Mouse (Mus musculus): ENCODE results near the gene Cldn9. TPM values are rescaled to one million over a fixed set of nuclear protein-coding genes. Genes with fewer than 3 reads are reported as not detected.
A peak's percentile ranks its signal among the peaks of the same experiment; 100 is the strongest.

Gene Cldn9
- polyA plus RNA-seq, 1 experiment from 2014 or later = 5.8 TPM

GRCm38 (mm10) chr17:23704741-23705140 is 20.9 kb upstream of the Cldn9 start:
- H3K4me2 ChIP-seq = no peak overlapping the region
- peaks cover 24% of the 10 kb centered on the region for H3K27me3 ChIP-seq
- peaks cover 15% of the 10 kb centered on the region for H3K4me1 ChIP-seq
- no peak overlapping the region for H3K9ac ChIP-seq
- H3K27ac ChIP-seq = no peak overlapping the region; the same call in 1 of the 2 replicates
- H3K9me3 ChIP-seq = no peaks in the 10 kb centered on the region
- H3K4me3 ChIP-seq = no peak overlapping the region
- ATAC-seq (ENCODE audit: insufficient number of reproducible peaks, low FRiP score, low TSS enrichment, low read depth) = no peak
- no peaks in the 10 kb centered on the region for H3K36me3 ChIP-seq
- 22% methylated on average over 7 of the region's 7 CpGs for WGBS

- H3K9ac ChIP-seq = no peak overlapping the region
- no peak overlapping the region for H3K4me2 ChIP-seq
- no peaks in the 10 kb centered on the region for H3K9me3 ChIP-seq
- peaks cover 38% of the 10 kb centered on the region for H3K27me3 ChIP-seq
- ATAC-seq (ENCODE audit: insufficient number of reproducible peaks, low FRiP score, low TSS enrichment, low read depth) = no peak
- H3K27ac ChIP-seq = no peak overlapping the region
- WGBS = 86% methylated on average over 9 of the region's 9 CpGs
- peaks cover 21% of the 10 kb centered on the region for H3K4me1 ChIP-seq
- no peak overlapping the region for H3K4me3 ChIP-seq
- no peaks in the 10 kb centered on the region for H3K36me3 ChIP-seq
Measured at GRCm38 (mm10) chr17:23703301-23703700, 19.5 kb upstream of the Cldn9 start.

DNA sequence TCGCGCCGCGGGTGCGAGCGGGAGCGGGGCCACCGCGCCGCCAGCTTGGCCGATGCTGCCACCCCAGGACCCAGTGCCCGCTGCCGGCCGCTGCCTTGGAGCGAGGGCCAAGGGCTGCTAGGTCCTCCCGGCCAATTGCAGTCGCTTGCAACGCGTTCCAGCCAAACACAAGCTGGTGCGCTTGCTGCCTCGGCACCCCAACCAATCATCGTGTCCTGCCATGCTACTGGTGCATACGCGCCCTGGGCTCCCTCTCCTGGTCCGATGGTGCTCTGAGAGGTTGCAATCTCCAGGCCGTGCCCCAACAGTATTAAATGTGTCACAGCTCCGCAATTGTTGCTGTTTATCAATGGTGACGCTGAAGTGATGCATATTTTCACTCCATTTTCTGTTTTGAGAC is 16.3 kb upstream of the Cldn9 start:
- Histone ChIP-seq H3K4me3 (peak overlapping the region; percentile 60), H3K4me2 (peak overlapping the region; percentile 100), H3K27me3 (peaks cover 41% of the 10 kb centered on the region), H3K36me3 (no peaks in the 10 kb centered on the region), H3K4me1 (peaks cover 16% of the 10 kb centered on the region), H3K9me3 (no peaks in the 10 kb centered on the region), H3K27ac (no peak overlapping the region), H3K9ac (peak overlapping the region; percentile 33; the same call in 1 of the 2 replicates)
- under 1% methylated on average over 25 of the region's 28 CpGs for WGBS
- ATAC-seq (ENCODE audit: insufficient number of reproducible peaks, low FRiP score, low TSS enrichment, low read depth) = peak; percentile 85

DNA sequence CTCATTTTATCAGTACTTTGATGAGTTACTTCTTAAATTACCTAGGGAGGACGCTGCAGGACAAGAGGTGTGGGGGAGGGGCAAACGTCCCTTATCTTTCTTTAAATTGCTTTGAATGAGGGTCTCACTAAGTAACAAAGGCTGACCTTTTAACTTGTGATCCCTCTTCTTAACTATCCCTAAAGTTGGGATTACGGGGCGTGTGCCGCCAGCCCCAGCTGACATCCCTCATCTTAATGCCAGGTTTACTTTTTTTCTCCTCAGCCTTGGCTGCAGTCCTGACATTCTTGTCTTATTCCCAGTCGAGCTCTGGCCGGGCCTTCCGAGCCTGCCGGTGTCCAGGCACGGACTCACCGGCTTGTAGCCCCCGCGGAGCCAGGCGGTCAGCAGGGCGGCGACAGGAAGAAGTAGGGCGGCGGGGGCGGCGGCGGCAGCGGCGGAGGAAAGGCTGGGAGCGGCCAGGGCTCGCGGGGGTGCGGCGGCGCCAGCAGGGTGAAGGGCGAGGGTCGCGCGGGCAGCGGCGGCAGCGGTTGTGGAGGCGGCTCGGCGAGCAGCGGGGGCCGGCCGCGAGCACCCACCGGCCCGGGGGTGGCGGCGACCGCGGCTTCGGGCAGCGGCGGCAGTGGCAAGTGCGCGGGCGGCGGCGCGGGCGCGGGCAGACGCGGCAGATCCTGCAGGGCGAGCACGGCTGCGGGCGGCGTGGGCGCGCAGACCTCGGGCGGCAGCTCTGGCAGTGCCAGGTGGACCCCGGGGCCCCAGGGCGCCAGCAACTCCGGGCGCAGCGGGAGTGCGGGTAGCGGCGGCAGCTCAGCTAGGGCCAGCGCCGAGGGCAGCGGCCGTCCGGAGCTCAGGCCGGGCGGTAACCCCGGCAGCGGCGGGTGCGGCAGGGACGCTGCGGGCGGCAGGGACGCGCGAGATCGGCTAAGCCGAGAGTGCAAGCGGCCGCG is 15.6 kb upstream of the Cldn9 start:
- Histone ChIP-seq H3K9ac (peak overlapping the region; percentile 33), H3K4me1 (peaks cover 13% of the 10 kb centered on the region), H3K27me3 (peaks cover 41% of the 10 kb centered on the region), H3K9me3 (no peaks in the 10 kb centered on the region), H3K4me2 (peak overlapping the region; percentile 100), H3K27ac (no peak overlapping the region), H3K4me3 (peak overlapping the region; percentile 60), H3K36me3 (no peaks in the 10 kb centered on the region)
- WGBS = 1% methylated on average over 85 of the region's 101 CpGs
- peak; percentile 35; the same call in 1 of the 2 replicates for ATAC-seq (ENCODE audit: insufficient number of reproducible peaks, low FRiP score, low TSS enrichment, low read depth)

DNA sequence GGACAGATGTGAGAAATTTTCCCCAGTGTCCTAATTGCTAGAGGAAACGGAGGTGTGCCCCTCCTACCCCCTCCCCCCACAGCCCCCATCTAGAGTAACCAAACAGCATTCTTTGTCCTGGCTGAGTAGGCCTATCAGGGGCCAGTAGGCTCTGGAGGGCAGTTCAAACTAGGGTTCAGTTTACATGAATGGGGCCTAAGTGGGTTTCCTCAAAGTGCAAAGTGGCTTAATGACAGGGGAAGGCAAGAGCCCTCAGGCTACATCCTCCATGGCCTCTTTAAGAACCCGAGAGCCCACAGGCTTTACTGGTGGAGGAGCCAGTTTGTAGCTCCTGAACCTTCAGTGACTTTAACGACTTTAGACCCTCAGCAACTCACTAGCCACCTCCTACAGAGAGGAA is 12.0 kb upstream of the Cldn9 start:
- no peak overlapping the region for H3K9ac ChIP-seq
- no peak overlapping the region for H3K27ac ChIP-seq
- H3K4me2 ChIP-seq = no peak overlapping the region
- H3K36me3 ChIP-seq = no peaks in the 10 kb centered on the region
- ATAC-seq (ENCODE audit: insufficient number of reproducible peaks, low FRiP score, low TSS enrichment, low read depth) = no peak
- H3K27me3 ChIP-seq = peaks cover 30% of the 10 kb centered on the region
- H3K4me3 ChIP-seq = no peak overlapping the region
- no peaks in the 10 kb centered on the region for H3K9me3 ChIP-seq
- WGBS = 10% methylated on average over 3 of the region's 3 CpGs
- H3K4me1 ChIP-seq = peaks cover 13% of the 10 kb centered on the region

GRCm38 (mm10) chr17:23694491-23694890 is 10.7 kb upstream of the Cldn9 start:
- peaks cover 18% of the 10 kb centered on the region for H3K27me3 ChIP-seq
- 40% methylated on average over 1 of the region's 1 CpGs for WGBS
- no peak overlapping the region for H3K9ac ChIP-seq
- H3K4me1 ChIP-seq = peaks cover 4% of the 10 kb centered on the region
- H3K4me2 ChIP-seq = no peak overlapping the region
- no peaks in the 10 kb centered on the region for H3K9me3 ChIP-seq
- no peak overlapping the region for H3K27ac ChIP-seq
- ATAC-seq (ENCODE audit: insufficient number of reproducible peaks, low FRiP score, low TSS enrichment, low read depth) = no peak
- no peaks in the 10 kb centered on the region for H3K36me3 ChIP-seq
- no peak overlapping the region for H3K4me3 ChIP-seq

DNA sequence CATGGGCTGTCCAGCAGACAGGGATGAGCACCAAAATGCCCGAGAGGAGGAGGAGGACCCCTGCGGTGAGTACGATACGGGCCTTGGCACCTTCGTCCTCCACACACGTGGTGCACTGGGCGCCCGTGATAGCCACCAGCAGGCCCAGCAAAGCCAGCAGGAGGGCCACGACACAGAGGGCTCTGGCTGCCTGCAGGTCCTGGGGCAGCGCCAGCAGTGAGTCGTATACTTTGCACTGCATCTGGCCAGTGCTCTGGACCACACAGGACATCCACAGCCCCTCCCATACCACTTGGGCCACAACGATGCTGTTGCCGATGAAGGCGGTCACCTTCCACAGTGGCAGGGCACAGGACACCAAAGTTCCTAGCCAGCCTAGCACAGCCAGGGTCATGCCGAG is 600 bp downstream of the Cldn9 start:
- Histone ChIP-seq H3K9ac (no peak overlapping the region), H3K9me3 (no peaks in the 10 kb centered on the region), H3K27me3 (peaks cover 49% of the 10 kb centered on the region), H3K4me3 (peak overlapping the region; percentile 19), H3K4me1 (peaks cover 29% of the 10 kb centered on the region), H3K4me2 (peak overlapping the region; percentile 31), H3K36me3 (no peaks in the 10 kb centered on the region), H3K27ac (no peak overlapping the region)
- ATAC-seq (ENCODE audit: insufficient number of reproducible peaks, low FRiP score, low TSS enrichment, low read depth) = no peak
- 23% methylated on average over 15 of the region's 15 CpGs for WGBS

DNA sequence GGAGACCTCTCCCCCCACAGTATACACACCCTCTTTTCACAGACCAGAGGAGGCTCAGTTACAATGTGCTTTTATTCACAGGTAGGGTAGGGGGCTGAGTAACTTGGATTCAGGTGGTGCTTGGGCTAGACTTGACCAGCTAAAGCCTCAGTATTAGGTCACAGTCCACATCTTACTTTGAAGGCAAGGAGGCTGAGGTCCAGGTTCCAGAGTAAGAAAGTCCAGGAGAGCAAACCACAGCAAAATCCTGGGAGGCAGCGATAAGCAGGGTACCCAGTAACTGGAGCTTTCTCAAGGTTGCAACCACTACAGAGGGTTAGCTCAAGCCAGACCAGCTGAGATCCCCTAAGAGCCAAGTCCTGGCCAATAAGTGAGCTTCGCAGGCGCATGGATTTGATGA is 1.3 kb downstream of the Cldn9 start:
- Histone ChIP-seq H3K4me3 (no peak overlapping the region), H3K9ac (no peak overlapping the region), H3K4me2 (no peak overlapping the region), H3K36me3 (no peaks in the 10 kb centered on the region), H3K4me1 (peaks cover 32% of the 10 kb centered on the region), H3K27me3 (peaks cover 49% of the 10 kb centered on the region), H3K27ac (no peak overlapping the region), H3K9me3 (no peaks in the 10 kb centered on the region)
- no peak for ATAC-seq (ENCODE audit: insufficient number of reproducible peaks, low FRiP score, low TSS enrichment, low read depth)
- WGBS = 71% methylated on average over 3 of the region's 3 CpGs

GRCm38 (mm10) chr17:23682092-23682491 is 1.7 kb downstream of the Cldn9 start:
- H3K27me3 ChIP-seq = peaks cover 49% of the 10 kb centered on the region
- no peak overlapping the region for H3K4me3 ChIP-seq
- no peak for ATAC-seq (ENCODE audit: insufficient number of reproducible peaks, low FRiP score, low TSS enrichment, low read depth)
- no peak overlapping the region for H3K4me2 ChIP-seq
- H3K9me3 ChIP-seq = no peaks in the 10 kb centered on the region
- H3K4me1 ChIP-seq = peaks cover 35% of the 10 kb centered on the region
- H3K27ac ChIP-seq = no peak overlapping the region
- H3K36me3 ChIP-seq = no peaks in the 10 kb centered on the region
- H3K9ac ChIP-seq = no peak overlapping the region
- 51% methylated on average over 4 of the region's 4 CpGs for WGBS

GRCm38 (mm10) chr17:23681086-23681485 is 2.7 kb downstream of the Cldn9 start:
- Histone ChIP-seq H3K27me3 (peaks cover 49% of the 10 kb centered on the region), H3K27ac (no peak overlapping the region), H3K36me3 (no peaks in the 10 kb centered on the region), H3K4me3 (no peak overlapping the region), H3K4me1 (peaks cover 43% of the 10 kb centered on the region), H3K9ac (no peak overlapping the region), H3K4me2 (no peak overlapping the region), H3K9me3 (no peaks in the 10 kb centered on the region)
- no peak for ATAC-seq (ENCODE audit: insufficient number of reproducible peaks, low FRiP score, low TSS enrichment, low read depth)
- 69% methylated on average over 10 of the region's 10 CpGs for WGBS

GRCm38 (mm10) chr17:23680336-23680735 is 3.5 kb downstream of the Cldn9 start:
- WGBS = 71% methylated on average over 9 of the region's 9 CpGs
- peaks cover 50% of the 10 kb centered on the region for H3K4me1 ChIP-seq
- no peak for ATAC-seq (ENCODE audit: insufficient number of reproducible peaks, low FRiP score, low TSS enrichment, low read depth)
- no peak overlapping the region for H3K4me2 ChIP-seq
- H3K27ac ChIP-seq = no peak overlapping the region
- H3K4me3 ChIP-seq = no peak overlapping the region
- H3K36me3 ChIP-seq = no peaks in the 10 kb centered on the region
- no peak overlapping the region for H3K9ac ChIP-seq
- H3K27me3 ChIP-seq = peaks cover 49% of the 10 kb centered on the region
- H3K9me3 ChIP-seq = no peaks in the 10 kb centered on the region

DNA sequence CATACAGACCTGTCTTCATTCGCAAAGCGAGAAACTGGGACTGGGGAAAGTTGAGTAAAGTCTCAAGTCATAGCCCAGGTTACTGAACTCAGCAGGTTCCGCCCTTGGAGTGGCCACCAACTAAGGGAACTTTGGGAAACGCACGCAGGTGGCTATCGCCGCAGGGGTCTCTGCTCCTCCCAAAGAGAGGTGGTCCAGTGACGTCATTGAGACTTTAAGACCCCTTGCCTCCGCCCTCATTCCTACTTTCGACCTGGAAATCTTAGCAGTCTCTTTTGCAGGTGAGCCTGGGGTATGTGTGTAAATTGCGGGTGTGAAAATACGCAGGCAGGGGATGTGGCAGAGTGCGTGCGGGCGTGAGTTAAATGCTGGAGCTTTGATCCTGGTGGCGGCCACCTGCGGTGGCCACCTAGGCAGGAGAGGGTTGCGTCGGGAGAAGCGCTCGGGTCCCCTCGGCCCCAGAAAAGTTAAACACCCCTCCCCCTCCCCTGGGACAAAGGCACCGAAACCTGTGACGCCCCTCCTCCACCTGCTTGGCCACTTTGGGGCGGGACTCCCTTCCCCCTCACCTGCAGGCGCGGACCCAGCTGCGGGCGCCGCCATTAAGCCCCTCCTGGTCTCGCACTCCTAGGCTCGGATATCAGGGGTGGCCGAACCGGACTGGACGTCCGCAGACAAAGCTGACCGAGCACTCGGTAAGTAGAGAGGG is 4.5 kb downstream of the Cldn9 start, which contains the start of gene Cldn6:
Gene Cldn6 (plus strand): TSS at position 123 of the 709 bp plus-strand sequence.
- Histone ChIP-seq H3K4me3 (peak within 1 kb of the TSS; percentile 24), H3K4me2 (peak within 1 kb of the TSS; percentile 34), H3K36me3 (no peaks in the 10 kb centered on the region), H3K27me3 (peaks cover 49% of the 10 kb centered on the region), H3K9ac (no peak within 1 kb of the TSS), H3K9me3 (no peaks in the 10 kb centered on the region), H3K27ac (no peak within 1 kb of the TSS), H3K4me1 (peaks cover 56% of the 10 kb centered on the region)
- WGBS = 2% methylated on average over 37 of the region's 38 CpGs
- no peak for ATAC-seq (ENCODE audit: insufficient number of reproducible peaks, low FRiP score, low TSS enrichment, low read depth)

Measured in limb, embryonic 15.5 days (tissue).